Mouse (Mus musculus): ENCODE results near the gene Cd22. TPM values are rescaled to one million over a fixed set of nuclear protein-coding genes. Genes with fewer than 3 reads are reported as not detected.

Cd22 gene
- polyA plus RNA-seq, 1 experiment = 8.5 TPM

DNA sequence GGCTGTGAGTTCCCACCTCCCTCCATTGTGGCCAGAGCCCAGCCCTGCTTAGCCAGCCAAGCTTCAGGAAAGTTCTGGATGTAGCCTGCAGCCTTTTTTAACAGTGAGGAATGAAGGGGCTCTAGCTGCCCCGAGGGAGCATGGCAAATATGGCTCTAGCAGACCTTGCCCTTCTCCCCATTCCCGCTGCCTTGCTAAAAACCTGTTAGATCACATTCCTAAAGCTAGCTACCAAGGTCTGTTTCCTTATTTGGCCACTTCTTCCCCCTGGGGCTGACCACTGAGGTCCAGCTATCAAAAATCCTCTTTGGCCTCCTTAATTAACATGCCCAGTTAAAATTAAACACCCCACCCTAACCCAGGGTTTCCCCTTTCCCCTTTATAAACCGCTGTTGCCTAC is 12.4 kb upstream of the Cd22 start:
- no peak overlapping the region for H3K4me3 ChIP-seq (ENCODE audit: control insufficient read depth, insufficient read depth, low read length)
- no peak overlapping the region for H3K27ac ChIP-seq (ENCODE audit: control insufficient read depth, insufficient read depth, low read length)
- H3K27me3 ChIP-seq (ENCODE audit: control insufficient read depth, insufficient read depth, low read length) = no peaks in the 10 kb centered on the region
- 85% methylated on average over 3 of the region's 3 CpGs for WGBS
- peaks cover 9% of the 10 kb centered on the region for H3K4me1 ChIP-seq (replicated peaks; ENCODE audit: control insufficient read depth, insufficient read depth, low read length)
- no peak for DNase-seq
- TF ChIP-seq CTCF (IDR thresholded peaks at IDR 0.05; ENCODE audit: borderline replicate concordance, control insufficient read depth, extremely low read depth, insufficient read depth, low read length, poor library complexity) (no peak), POLR2A (IDR thresholded peaks at IDR 0.05; ENCODE audit: control insufficient read depth, extremely low read depth, insufficient read depth, low read length, poor library complexity) (no peak)
- H3K36me3 ChIP-seq (ENCODE audit: control insufficient read depth, insufficient read depth, low read length) = no peaks in the 10 kb centered on the region

DNA sequence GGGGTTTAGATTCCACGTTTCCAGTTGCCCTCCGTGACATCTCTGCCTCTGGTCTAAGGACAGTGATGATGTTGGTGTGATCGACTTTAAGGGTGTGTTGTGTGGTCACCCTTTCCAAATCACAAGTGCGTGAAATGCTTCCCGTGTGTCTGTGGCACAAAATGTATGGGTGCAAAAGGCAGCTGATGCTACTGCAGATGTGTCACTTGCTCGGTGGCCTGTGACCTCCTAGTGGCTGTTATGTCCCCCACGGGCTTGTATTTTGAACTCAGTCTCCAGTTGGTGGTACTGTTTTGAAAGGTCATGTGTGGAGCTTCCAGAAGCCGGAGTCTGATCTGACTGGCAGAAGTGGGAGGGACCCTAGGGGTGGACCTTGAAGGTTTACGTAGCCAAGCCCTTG is 11.6 kb upstream of the Cd22 start:
- WGBS = 95% methylated on average over 9 of the region's 9 CpGs

DNA sequence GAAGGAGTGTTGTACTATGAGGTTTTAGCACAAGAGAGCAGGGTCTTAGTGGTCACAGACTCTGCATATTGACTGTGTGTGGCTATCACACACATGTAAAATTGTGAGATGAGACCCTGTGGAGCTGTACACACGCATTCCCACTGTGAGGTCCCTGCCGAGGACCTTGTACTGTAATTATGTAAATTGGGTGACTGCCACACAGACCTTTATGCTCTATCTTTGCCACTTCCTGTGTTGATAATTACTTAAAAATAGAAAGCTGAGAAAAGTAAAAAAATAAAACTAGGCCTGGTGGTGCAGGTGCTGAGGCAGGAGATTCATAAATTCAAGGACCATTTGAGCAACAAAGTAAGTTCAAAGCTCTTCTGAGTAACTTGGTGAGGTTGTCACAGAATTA is 10.5 kb upstream of the Cd22 start:
- WGBS = 20% methylated on average over 2 of the region's 2 CpGs
- Histone ChIP-seq H3K27me3 (ENCODE audit: control insufficient read depth, insufficient read depth, low read length) (no peaks in the 10 kb centered on the region), H3K36me3 (ENCODE audit: control insufficient read depth, insufficient read depth, low read length) (no peaks in the 10 kb centered on the region), H3K4me1 (replicated peaks; ENCODE audit: control insufficient read depth, insufficient read depth, low read length) (peaks cover 11% of the 10 kb centered on the region), H3K4me3 (ENCODE audit: control insufficient read depth, insufficient read depth, low read length) (no peak overlapping the region), H3K27ac (ENCODE audit: control insufficient read depth, insufficient read depth, low read length) (no peak overlapping the region)
- no peak for DNase-seq
- TF ChIP-seq CTCF (IDR thresholded peaks at IDR 0.05; ENCODE audit: borderline replicate concordance, control insufficient read depth, extremely low read depth, insufficient read depth, low read length, poor library complexity) = no peak
- TF ChIP-seq POLR2A (IDR thresholded peaks at IDR 0.05; ENCODE audit: control insufficient read depth, extremely low read depth, insufficient read depth, low read length, poor library complexity) = no peak

More for the DNA sequence above, 11.6 kb upstream of the Cd22 start:
- no peaks in the 10 kb centered on the region for H3K27me3 ChIP-seq (ENCODE audit: control insufficient read depth, insufficient read depth, low read length)
- TF ChIP-seq CTCF (IDR thresholded peaks at IDR 0.05; ENCODE audit: borderline replicate concordance, control insufficient read depth, extremely low read depth, insufficient read depth, low read length, poor library complexity) = no peak
- TF ChIP-seq POLR2A (IDR thresholded peaks at IDR 0.05; ENCODE audit: control insufficient read depth, extremely low read depth, insufficient read depth, low read length, poor library complexity) = no peak
- H3K36me3 ChIP-seq (ENCODE audit: control insufficient read depth, insufficient read depth, low read length) = no peaks in the 10 kb centered on the region
- no peak overlapping the region for H3K27ac ChIP-seq (ENCODE audit: control insufficient read depth, insufficient read depth, low read length)
- DNase-seq = no peak
- H3K4me3 ChIP-seq (ENCODE audit: control insufficient read depth, insufficient read depth, low read length) = no peak overlapping the region
- peaks cover 11% of the 10 kb centered on the region for H3K4me1 ChIP-seq (replicated peaks; ENCODE audit: control insufficient read depth, insufficient read depth, low read length)

DNA sequence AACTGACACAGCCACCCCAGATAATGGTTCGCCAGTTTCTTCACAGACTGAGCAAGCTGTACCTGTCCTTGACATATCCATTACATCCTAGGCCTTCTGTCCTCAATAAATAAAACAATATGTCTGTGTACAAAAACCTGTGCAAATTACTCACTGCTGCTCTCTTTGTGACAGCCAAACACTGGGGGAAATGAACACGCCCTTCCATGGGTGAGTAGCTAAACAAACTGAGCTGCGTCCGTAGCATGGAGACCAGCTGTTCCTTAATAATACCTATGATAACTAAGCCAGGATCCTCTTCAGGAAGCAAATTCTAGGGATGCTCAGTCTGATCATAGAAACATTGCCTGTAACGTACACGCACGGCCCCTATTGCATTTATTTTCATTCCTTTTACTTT is 8.6 kb upstream of the Cd22 start:
- 96% methylated on average over 7 of the region's 7 CpGs for WGBS
- peaks cover 16% of the 10 kb centered on the region for H3K4me1 ChIP-seq (replicated peaks; ENCODE audit: control insufficient read depth, insufficient read depth, low read length)
- DNase-seq = no peak
- no peak overlapping the region for H3K4me3 ChIP-seq (ENCODE audit: control insufficient read depth, insufficient read depth, low read length)
- no peaks in the 10 kb centered on the region for H3K27me3 ChIP-seq (ENCODE audit: control insufficient read depth, insufficient read depth, low read length)
- H3K36me3 ChIP-seq (ENCODE audit: control insufficient read depth, insufficient read depth, low read length) = no peaks in the 10 kb centered on the region
- TF ChIP-seq POLR2A (IDR thresholded peaks at IDR 0.05; ENCODE audit: control insufficient read depth, extremely low read depth, insufficient read depth, low read length, poor library complexity) (no peak), CTCF (IDR thresholded peaks at IDR 0.05; ENCODE audit: borderline replicate concordance, control insufficient read depth, extremely low read depth, insufficient read depth, low read length, poor library complexity) (no peak)
- no peak overlapping the region for H3K27ac ChIP-seq (ENCODE audit: control insufficient read depth, insufficient read depth, low read length)

DNA sequence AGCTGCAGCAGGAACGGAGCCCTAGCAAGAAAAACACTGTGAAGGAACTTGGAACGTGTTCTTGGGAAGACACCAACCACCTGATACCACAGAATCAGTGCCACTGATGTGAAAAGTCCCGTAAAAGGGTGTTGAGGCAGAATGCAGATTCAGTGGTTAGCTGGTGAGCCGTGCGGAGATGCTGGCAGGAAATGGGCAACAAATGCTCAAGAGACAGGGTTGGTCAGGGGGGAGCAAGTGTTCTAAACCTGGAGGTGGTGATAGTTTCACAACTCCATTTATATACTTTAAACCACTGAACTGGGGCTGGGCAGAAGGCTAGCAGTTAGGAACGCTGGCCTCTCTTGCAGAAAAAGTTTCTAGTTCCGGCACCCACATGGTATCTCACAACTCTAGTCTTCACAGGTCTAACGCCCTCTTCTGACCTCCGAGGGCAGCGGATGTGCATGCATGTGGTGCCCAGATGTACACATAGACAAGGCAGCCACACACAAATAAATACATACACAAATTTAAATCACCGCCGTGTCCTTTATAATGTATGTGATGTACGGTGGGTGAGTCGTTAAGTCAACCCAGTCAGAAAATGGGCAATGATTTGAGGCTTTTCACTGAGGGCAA is 7.5 kb upstream of the Cd22 start:
- WGBS = 33% methylated on average over 14 of the region's 14 CpGs
- DNase-seq = no peak
- Histone ChIP-seq H3K27ac (ENCODE audit: control insufficient read depth, insufficient read depth, low read length) (no peak overlapping the region), H3K4me3 (ENCODE audit: control insufficient read depth, insufficient read depth, low read length) (no peak overlapping the region), H3K36me3 (ENCODE audit: control insufficient read depth, insufficient read depth, low read length) (no peaks in the 10 kb centered on the region), H3K4me1 (replicated peaks; ENCODE audit: control insufficient read depth, insufficient read depth, low read length) (peaks cover 16% of the 10 kb centered on the region), H3K27me3 (ENCODE audit: control insufficient read depth, insufficient read depth, low read length) (no peaks in the 10 kb centered on the region)
- TF ChIP-seq CTCF (IDR thresholded peaks at IDR 0.05; ENCODE audit: borderline replicate concordance, control insufficient read depth, extremely low read depth, insufficient read depth, low read length, poor library complexity) (no peak), POLR2A (IDR thresholded peaks at IDR 0.05; ENCODE audit: control insufficient read depth, extremely low read depth, insufficient read depth, low read length, poor library complexity) (no peak)

DNA sequence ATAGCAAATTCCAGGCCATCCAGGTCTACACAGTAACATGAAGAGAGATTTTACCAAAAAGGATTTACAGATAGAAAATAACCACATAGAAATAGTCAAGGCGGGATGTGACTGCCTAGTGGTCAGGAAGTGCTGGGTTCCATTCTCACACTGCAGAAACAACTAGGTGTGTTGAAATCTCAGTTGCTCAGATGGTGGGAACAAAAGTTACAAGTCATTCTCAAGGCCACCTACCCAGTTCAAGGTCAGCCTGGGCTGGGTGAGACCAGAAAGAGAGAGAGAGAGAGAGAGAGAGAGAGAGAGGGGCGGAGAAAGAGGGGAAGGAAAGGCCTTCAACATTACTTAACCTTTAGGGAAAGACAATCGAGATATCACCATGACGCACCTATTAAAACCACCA is 6.7 kb upstream of the Cd22 start:
- H3K36me3 ChIP-seq (ENCODE audit: control insufficient read depth, insufficient read depth, low read length) = no peaks in the 10 kb centered on the region
- no peak for TF ChIP-seq POLR2A (IDR thresholded peaks at IDR 0.05; ENCODE audit: control insufficient read depth, extremely low read depth, insufficient read depth, low read length, poor library complexity)
- TF ChIP-seq CTCF (IDR thresholded peaks at IDR 0.05; ENCODE audit: borderline replicate concordance, control insufficient read depth, extremely low read depth, insufficient read depth, low read length, poor library complexity) = no peak
- no peak for DNase-seq
- H3K4me3 ChIP-seq (ENCODE audit: control insufficient read depth, insufficient read depth, low read length) = no peak overlapping the region
- peaks cover 16% of the 10 kb centered on the region for H3K4me1 ChIP-seq (replicated peaks; ENCODE audit: control insufficient read depth, insufficient read depth, low read length)
- 61% methylated on average over 4 of the region's 4 CpGs for WGBS
- no peaks in the 10 kb centered on the region for H3K27me3 ChIP-seq (ENCODE audit: control insufficient read depth, insufficient read depth, low read length)
- H3K27ac ChIP-seq (ENCODE audit: control insufficient read depth, insufficient read depth, low read length) = no peak overlapping the region

DNA sequence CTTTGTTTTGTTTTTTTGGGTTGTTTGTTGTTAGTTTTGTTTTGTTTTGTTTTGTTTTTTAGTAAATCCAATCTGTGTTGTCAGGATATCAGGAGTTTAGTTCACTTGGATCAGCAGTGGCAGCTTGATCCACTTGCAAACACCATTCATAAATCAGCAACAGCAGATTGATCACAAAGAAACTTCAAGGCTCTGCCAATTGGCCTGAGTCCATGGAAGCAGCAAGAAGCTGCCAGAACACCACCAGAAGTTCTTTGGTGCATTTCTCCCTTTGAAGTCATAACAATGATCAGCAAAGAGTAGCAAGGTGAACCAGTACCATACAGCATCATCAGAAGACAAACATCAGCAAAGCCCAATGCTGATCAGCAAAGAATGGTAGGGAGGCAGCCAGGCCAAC is 3.9 kb upstream of the Cd22 start:
- DNase-seq = no peak
- peaks cover 11% of the 10 kb centered on the region for H3K4me1 ChIP-seq (replicated peaks; ENCODE audit: control insufficient read depth, insufficient read depth, low read length)
- H3K27ac ChIP-seq (ENCODE audit: control insufficient read depth, insufficient read depth, low read length) = no peak overlapping the region
- TF ChIP-seq POLR2A (IDR thresholded peaks at IDR 0.05; ENCODE audit: control insufficient read depth, extremely low read depth, insufficient read depth, low read length, poor library complexity) (no peak), CTCF (IDR thresholded peaks at IDR 0.05; ENCODE audit: borderline replicate concordance, control insufficient read depth, extremely low read depth, insufficient read depth, low read length, poor library complexity) (no peak)
- H3K27me3 ChIP-seq (ENCODE audit: control insufficient read depth, insufficient read depth, low read length) = no peaks in the 10 kb centered on the region
- no peak overlapping the region for H3K4me3 ChIP-seq (ENCODE audit: control insufficient read depth, insufficient read depth, low read length)
- no peaks in the 10 kb centered on the region for H3K36me3 ChIP-seq (ENCODE audit: control insufficient read depth, insufficient read depth, low read length)

All from thymus, adult 2 months (tissue).